Comparison of ENCODE assay signal across 7 mouse cellular contexts in the genomic region with DNA sequence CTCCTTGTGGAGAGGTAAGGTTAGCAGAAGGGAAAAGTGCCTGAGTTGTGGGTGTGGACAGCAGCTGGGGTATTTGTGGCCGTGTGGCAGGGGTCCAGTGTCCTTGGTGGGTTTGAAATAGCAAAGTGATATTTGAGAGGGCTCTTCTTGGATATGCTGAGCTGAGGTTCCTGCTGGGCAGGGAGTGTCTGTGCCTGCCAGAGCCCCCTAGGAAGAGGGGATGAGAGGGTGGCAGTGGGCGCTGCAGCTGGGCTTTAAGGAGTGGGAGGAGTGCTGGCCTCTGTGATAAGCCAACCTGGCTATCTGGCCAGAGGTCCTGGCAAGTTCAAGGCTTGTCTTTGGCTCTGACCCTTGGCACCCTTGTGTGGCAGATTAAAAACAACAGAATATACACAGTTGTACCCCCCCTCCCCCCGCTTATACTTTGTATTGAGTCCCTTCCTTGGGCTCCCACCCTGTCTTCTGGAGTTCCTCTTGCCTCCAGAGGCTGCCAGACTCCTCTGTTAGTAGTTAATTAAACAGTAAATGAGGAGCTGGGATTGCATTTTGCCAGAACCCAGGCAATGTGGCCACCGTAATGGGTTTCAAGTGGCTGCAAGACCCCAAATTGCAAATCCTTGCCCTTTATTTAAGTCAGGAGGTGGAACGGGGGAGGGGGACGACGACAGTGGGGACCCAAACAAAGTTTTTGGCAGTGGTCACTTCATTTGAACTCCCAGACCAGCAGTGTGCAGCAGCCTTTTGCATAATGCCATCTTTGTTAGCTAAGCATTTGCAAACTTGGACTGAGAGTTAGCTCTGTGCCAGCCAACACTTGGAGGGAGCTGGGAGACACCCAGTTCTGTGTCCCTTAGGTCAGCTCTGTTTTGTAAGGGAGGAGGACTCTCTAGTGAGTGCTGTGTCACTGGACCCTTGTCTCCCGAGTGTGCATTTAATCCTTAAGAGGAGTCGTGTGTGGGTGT. TPM values are rescaled to one million over a fixed set of nuclear protein-coding genes. Genes with fewer than 3 reads are reported as not detected.
DNase-seq lines count a peak whose midpoint lies in the region; ATAC-seq and TF ChIP-seq lines count a peak whose summit lies in the region.

No protein-coding gene starts in this region.

- no peaks in the 10 kb centered on the region for H3K9me3 ChIP-seq in lung, postnatal 0 days (ENCODE audit: low read length)
- no peaks in the 10 kb centered on the region for H3K9me3 ChIP-seq in forebrain, embryonic 16.5 days (ENCODE audit: control insufficient read depth, low read length)
- H3K9me3 ChIP-seq in intestine, embryonic 16.5 days (ENCODE audit: control insufficient read depth, low read length): no peaks in the 10 kb centered on the region
- H3K9me3 ChIP-seq in liver, embryonic 13.5 days (replicated peaks): no peaks in the 10 kb centered on the region

- no peak for TF ChIP-seq CTCF in lung, postnatal 0 days (IDR thresholded peaks at IDR 0.05)

- no peaks in the 10 kb centered on the region for H3K27me3 ChIP-seq in lung, postnatal 0 days (replicated peaks; ENCODE audit: insufficient read depth, low read length)
- H3K27me3 ChIP-seq in forebrain, embryonic 16.5 days (replicated peaks; ENCODE audit: control insufficient read depth, insufficient read depth, low read length): no peaks in the 10 kb centered on the region
- H3K27me3 ChIP-seq in intestine, embryonic 16.5 days (replicated peaks; ENCODE audit: control insufficient read depth, insufficient read depth, low read length): no peaks in the 10 kb centered on the region
- no peaks in the 10 kb centered on the region for H3K27me3 ChIP-seq in liver, embryonic 13.5 days

- WGBS in lung, postnatal 0 days: 50% methylated on average over 9 of the region's 9 CpGs
- 44% methylated on average over 9 of the region's 9 CpGs for WGBS in forebrain, embryonic 16.5 days
- 57% methylated on average over 9 of the region's 9 CpGs for WGBS in intestine, embryonic 16.5 days
- WGBS in liver, embryonic 13.5 days (ENCODE audit: insufficient replicate concordance): 51% methylated on average over 9 of the region's 9 CpGs

- H3K36me3 ChIP-seq in lung, postnatal 0 days (ENCODE audit: insufficient read depth, low read length): peaks cover 28% of the 10 kb centered on the region
- H3K36me3 ChIP-seq in forebrain, embryonic 16.5 days (ENCODE audit: control insufficient read depth, insufficient read depth): peaks cover 32% of the 10 kb centered on the region
- peaks cover 14% of the 10 kb centered on the region; the same call in 1 of the 2 replicates for H3K36me3 ChIP-seq in intestine, embryonic 16.5 days (ENCODE audit: control insufficient read depth, insufficient read depth, low read length)
- peaks cover 91% of the 10 kb centered on the region for H3K36me3 ChIP-seq in liver, embryonic 13.5 days

- TF ChIP-seq EP300 in lung, postnatal 0 days (IDR thresholded peaks at IDR 0.05): no peak

- H3K27ac ChIP-seq in lung, postnatal 0 days (ENCODE audit: low read length): no peak overlapping the region
- H3K27ac ChIP-seq in forebrain, embryonic 16.5 days (ENCODE audit: low read length): no peak overlapping the region
- H3K27ac ChIP-seq in intestine, embryonic 16.5 days (ENCODE audit: low read length): no peak overlapping the region
- peak overlapping the region; percentile 92 for H3K27ac ChIP-seq in liver, embryonic 13.5 days

- DNase-seq in lung, postnatal 0 days (ENCODE audit: low spot score): no peak
- no peak for DNase-seq in lung, postnatal 25 days (ENCODE audit: low spot score)
- peak; percentile 31 for DNase-seq in liver, embryonic 13.5 days
- no peak for DNase-seq in yolk sac, embryonic 10.5 days (ENCODE audit: low spot score)
- no peak for DNase-seq in ovary, postnatal 10 days (ENCODE audit: low spot score)

- H3K4me1 ChIP-seq in lung, postnatal 0 days (ENCODE audit: insufficient read depth, low read depth, low read length): peaks cover 4% of the 10 kb centered on the region; the same call in 1 of the 2 replicates
- H3K4me1 ChIP-seq in forebrain, embryonic 16.5 days (replicated peaks; ENCODE audit: control insufficient read depth, insufficient read depth, low read length): peaks cover 41% of the 10 kb centered on the region
- H3K4me1 ChIP-seq in intestine, embryonic 16.5 days (ENCODE audit: control insufficient read depth, insufficient read depth, low read length): peaks cover 12% of the 10 kb centered on the region
- peaks cover 81% of the 10 kb centered on the region for H3K4me1 ChIP-seq in liver, embryonic 13.5 days (replicated peaks)

- peak; percentile 48; the same call in 1 of the 2 replicates for ATAC-seq in lung, postnatal 0 days
- ATAC-seq in forebrain, embryonic 16.5 days: peak; percentile 76
- ATAC-seq in intestine, embryonic 16.5 days: no peak
- no peak for ATAC-seq in liver, embryonic 13.5 days (ENCODE audit: low read depth)

- no peak overlapping the region for H3K4me3 ChIP-seq in lung, postnatal 0 days (ENCODE audit: low read depth, low read length)
- no peak overlapping the region for H3K4me3 ChIP-seq in forebrain, embryonic 16.5 days (replicated peaks; ENCODE audit: low read length)
- no peak overlapping the region for H3K4me3 ChIP-seq in intestine, embryonic 16.5 days (ENCODE audit: low read length)
- peak overlapping the region; percentile 46 for H3K4me3 ChIP-seq in liver, embryonic 13.5 days (replicated peaks)

- no peak overlapping the region for H3K4me2 ChIP-seq in lung, postnatal 0 days (replicated peaks; ENCODE audit: low read depth, low read length)
- H3K4me2 ChIP-seq in forebrain, embryonic 16.5 days (ENCODE audit: low read length): no peak overlapping the region
- H3K4me2 ChIP-seq in intestine, embryonic 16.5 days (ENCODE audit: low read depth, low read length): no peak overlapping the region
- H3K4me2 ChIP-seq in liver, embryonic 13.5 days: peak overlapping the region; percentile 67

- no peak overlapping the region for H3K9ac ChIP-seq in lung, postnatal 0 days (replicated peaks; ENCODE audit: low read depth)
- 0 out of 2 replicates have a peak overlapping the region, but pooled peaks have one; percentile 7 for H3K9ac ChIP-seq in forebrain, embryonic 16.5 days (replicated peaks; ENCODE audit: low read depth, low read length)
- H3K9ac ChIP-seq in intestine, embryonic 16.5 days (ENCODE audit: low read depth, low read length): peak overlapping the region; percentile 6; the same call in 1 of the 2 replicates
- peak overlapping the region; percentile 62 for H3K9ac ChIP-seq in liver, embryonic 13.5 days

RNA-seq across cellular contexts. Expression of a gene that starts 11.2 kb away (rescaled TPM):
- 40.2 and 49.8 TPM in 2 replicates for polyA plus RNA-seq in lung, postnatal 0 days (2015; fragmentation: Nextera tagmentation; extraction: Ambion mirVana)
- 163 and 167 TPM in 2 replicates for polyA plus RNA-seq in forebrain, embryonic 16.5 days (2015; fragmentation: Nextera tagmentation; extraction: Ambion mirVana)
- polyA plus RNA-seq in intestine, embryonic 16.5 days (2015; fragmentation: Nextera tagmentation; extraction: Ambion mirVana): 38.0 and 53.4 TPM in 2 replicates
- polyA plus RNA-seq in liver, embryonic 13.5 days (2015; fragmentation: Nextera tagmentation; extraction: Ambion mirVana): 55.5 and 64.8 TPM in 2 replicates

Comparison
In these comparisons a context has a peak if more than half of its experiments do, and no peak if none do; other contexts are left out.
1. ATAC-seq: peak in lung, postnatal 0 days (single experiment) and forebrain, embryonic 16.5 days (single experiment); none in intestine, embryonic 16.5 days (single experiment) and liver, embryonic 13.5 days (single experiment).